ENCODE assay signal across 20 mouse cellular contexts in the genomic region with DNA sequence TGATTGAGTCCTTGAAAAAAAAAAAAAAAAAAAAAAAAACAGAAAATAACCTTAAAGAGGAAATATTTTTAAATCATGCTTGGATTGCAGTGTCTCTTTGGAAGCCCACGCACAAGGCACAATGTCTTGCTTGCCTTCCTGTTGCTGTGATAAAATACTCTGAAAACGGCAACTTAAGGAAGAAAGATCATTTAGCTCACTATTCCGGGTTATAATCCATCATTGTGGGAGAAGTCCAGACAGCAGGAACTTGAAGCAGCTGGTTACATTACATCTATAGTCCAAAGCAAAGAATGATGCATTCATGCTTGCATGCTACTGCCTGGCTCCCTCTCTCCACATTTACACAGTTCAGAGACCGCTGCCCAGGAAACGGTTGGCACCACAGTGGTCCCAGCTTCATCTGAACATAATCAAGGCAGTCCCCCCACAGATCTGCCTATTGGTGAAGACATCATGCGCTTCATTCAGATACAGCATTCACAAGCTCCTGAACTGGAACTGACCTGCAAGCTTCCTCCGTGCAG.
A peak's percentile ranks its signal among the peaks of the same experiment; 100 is the strongest.
DNase-seq lines count a peak whose midpoint lies in the region; ATAC-seq and TF ChIP-seq lines count a peak whose summit lies in the region.
"Had no signal": no experiment of that assay in that cellular context is flagged by ENCODE, and none has a peak within 500 bp of the region (broad histone marks: within the 10 kb centered on the region; RNA-seq: fewer than 3 reads in every experiment).

No protein-coding gene starts in this region.

- dilution Hi-C loops in CH12.LX (cut with MboI; ENCODE audit: extremely low pct_ligation_motif_present, extremely low pct_unique_long_range_greater_than_20kb, low sequenced_read_pairs): no loop called here

- peak; percentile 71 for ATAC-seq in frontal cortex, adult (ENCODE audit: low TSS enrichment)
- peak; percentile 71; the same call in 1 of the 2 replicates for ATAC-seq in hindbrain, embryonic 16.5 days
- ATAC-seq: activated CD4-positive, CD25-positive, alpha-beta regulatory T cell, adult 4 months; forebrain, embryonic 13.5 days; inflammation-experienced regulatory T-cells, adult 6 months; intestine, postnatal 0 days had no signal

- H3K4me1 ChIP-seq in hindbrain, embryonic 16.5 days (ENCODE audit: control insufficient read depth, insufficient read depth, low read depth, low read length): no peaks in the 10 kb centered on the region
- H3K4me1 ChIP-seq in hindbrain, embryonic 10.5 days (replicated peaks): no peaks in the 10 kb centered on the region
- H3K4me1 ChIP-seq in CH12.LX (ENCODE audit: control insufficient read depth in 1 of 2, insufficient read depth in 2 of 2): peaks cover 12 to 50% of the 10 kb centered on the region in 2 experiments
- H3K4me1 ChIP-seq: embryonic facial prominence, embryonic 10.5 days; forebrain, embryonic 13.5 days; heart, embryonic 10.5 days had no signal

- in situ Hi-C loops in CH12.LX (cut with MboI; ENCODE audit: low pct_ligation_motif_present, low pct_unique_long_range_greater_than_20kb, low sequenced_read_pairs): loop anchor here (10.0 to 25.0 kb wide), 3 partner anchors 91 to 369 kb away; no protein-coding TSS in a partner anchor

- no peak for TF ChIP-seq CTCF in CH12.LX (conservative IDR thresholded peaks at IDR 0.05 in 1 of 2, IDR thresholded peaks at IDR 0.05 in 1 of 2; ENCODE audit: low read depth in 2 of 2, low read length in 2 of 2)

- TF ChIP-seq EP300 in CH12.LX (IDR thresholded peaks at IDR 0.05; ENCODE audit: low read length): no peak

- TF ChIP-seq POLR2A in CH12.LX (IDR thresholded peaks at IDR 0.05; ENCODE audit: low read depth, low read length): no peak

- no peak for TF ChIP-seq RAD21 in CH12.LX (IDR thresholded peaks at IDR 0.05; ENCODE audit: low read depth, low read length)

- H3K27me3 ChIP-seq in hindbrain, embryonic 16.5 days (replicated peaks; ENCODE audit: control insufficient read depth, insufficient read depth, low read length): no peaks in the 10 kb centered on the region
- no peaks in the 10 kb centered on the region for H3K27me3 ChIP-seq in hindbrain, embryonic 10.5 days (ENCODE audit: insufficient read depth, poor library complexity, severe bottlenecking)
- no peaks in the 10 kb centered on the region for H3K27me3 ChIP-seq in CH12.LX (replicated peaks)
- H3K27me3 ChIP-seq: forebrain, embryonic 13.5 days; Patski had no signal

- no peak overlapping the region for H3K9ac ChIP-seq in hindbrain, embryonic 16.5 days (ENCODE audit: low read depth, low read length)
- H3K9ac ChIP-seq in CH12.LX (ENCODE audit: insufficient read depth, low read depth): 0 out of 2 replicates have a peak overlapping the region, but pooled peaks have one; percentile 6
- H3K9ac ChIP-seq: forebrain, embryonic 13.5 days had no signal

- H3K79me2 ChIP-seq in CH12.LX (replicated peaks; ENCODE audit: control insufficient read depth, extremely low read depth, insufficient read depth, poor library complexity, severe bottlenecking): no peaks in the 10 kb centered on the region

- H3K4me2 ChIP-seq in hindbrain, embryonic 16.5 days (ENCODE audit: low read length): no peak overlapping the region
- H3K4me2 ChIP-seq in CH12.LX (ENCODE audit: insufficient read depth, low read depth, poor library complexity, severe bottlenecking): peak overlapping the region; percentile 86; the same call in 1 of the 2 replicates
- H3K4me2 ChIP-seq: forebrain, embryonic 13.5 days had no signal

- H3K9me3 ChIP-seq in hindbrain, embryonic 16.5 days (ENCODE audit: control insufficient read depth, low read length): no peaks in the 10 kb centered on the region
- H3K9me3 ChIP-seq in hindbrain, embryonic 10.5 days: no peaks in the 10 kb centered on the region
- peaks cover 4% of the 10 kb centered on the region for H3K9me3 ChIP-seq in CH12.LX (replicated peaks; ENCODE audit: low read length)
- H3K9me3 ChIP-seq: embryonic facial prominence, embryonic 10.5 days; forebrain, embryonic 13.5 days; heart, embryonic 10.5 days had no signal

- no peak overlapping the region for H3K27ac ChIP-seq in hindbrain, embryonic 16.5 days (ENCODE audit: low read depth, low read length)
- H3K27ac ChIP-seq in hindbrain, embryonic 10.5 days: no peak overlapping the region
- H3K27ac ChIP-seq in CH12.LX (ENCODE audit: insufficient read depth, low read depth): peak overlapping the region; percentile 18
- H3K27ac ChIP-seq: embryonic facial prominence, embryonic 10.5 days; forebrain, embryonic 13.5 days; heart, embryonic 10.5 days had no signal

- no peak for DNase-seq in frontal cortex, postnatal 14 days (ENCODE audit: low spot score in 2 of 2)
- no peak for DNase-seq in hindbrain, embryonic 10.5 days (ENCODE audit: low spot score)
- DNase-seq in CH12.LX (ENCODE audit: extremely low read depth): no peak
- DNase-seq in telencephalon, adult 2 months (ENCODE audit: low read depth, low spot score): peak; percentile 41
- DNase-seq in layer of hippocampus, postnatal 14 days (ENCODE audit: low spot score in 2 of 2): no peak
- DNase-seq: adrenal gland, postnatal 14 days; cerebellum, adult 2 months; cerebellum, postnatal 10 days; gastrocnemius, postnatal 14 days; heart, postnatal 10 days; heart, postnatal 4 days had no signal

- no peak overlapping the region for H3K4me3 ChIP-seq in hindbrain, embryonic 16.5 days (ENCODE audit: low read length)
- H3K4me3 ChIP-seq in hindbrain, embryonic 10.5 days: no peak overlapping the region
- no peak overlapping the region for H3K4me3 ChIP-seq in CH12.LX (replicated peaks in 1 of 3; ENCODE audit: low read depth in 2 of 3, low read length in 2 of 3, poor library complexity in 1 of 3)
- H3K4me3 ChIP-seq: embryonic facial prominence, embryonic 10.5 days; forebrain, embryonic 13.5 days; heart, embryonic 10.5 days had no signal

- 71% methylated on average over 7 of the region's 7 CpGs for WGBS in hindbrain, embryonic 16.5 days
- WGBS in hindbrain, embryonic 10.5 days: 89% methylated on average over 7 of the region's 7 CpGs

- H3K36me3 ChIP-seq in hindbrain, embryonic 16.5 days (ENCODE audit: control insufficient read depth, insufficient read depth, low read length): no peaks in the 10 kb centered on the region
- no peaks in the 10 kb centered on the region for H3K36me3 ChIP-seq in hindbrain, embryonic 10.5 days
- H3K36me3 ChIP-seq in CH12.LX (replicated peaks in 1 of 2; ENCODE audit: control insufficient read depth in 1 of 2, insufficient read depth in 1 of 2, low read length in 1 of 2): no peaks in the 10 kb centered on the region
- H3K36me3 ChIP-seq: embryonic facial prominence, embryonic 10.5 days; heart, embryonic 10.5 days had no signal

TF ChIP-seq in CH12.LX, 34 proteins besides CTCF, POLR2A, EP300 and RAD21:
- TF ChIP-seq POLR2AphosphoS2 (IDR thresholded peaks at IDR 0.05; ENCODE audit: low read depth, low read length) (no peak), ZNF384 (IDR thresholded peaks at IDR 0.05; ENCODE audit: low read depth, low read length) (peak; percentile 38; the same call in 1 of the 2 replicates)
